9 mouse cellular contexts compared by ENCODE assay signal in the genomic region with DNA sequence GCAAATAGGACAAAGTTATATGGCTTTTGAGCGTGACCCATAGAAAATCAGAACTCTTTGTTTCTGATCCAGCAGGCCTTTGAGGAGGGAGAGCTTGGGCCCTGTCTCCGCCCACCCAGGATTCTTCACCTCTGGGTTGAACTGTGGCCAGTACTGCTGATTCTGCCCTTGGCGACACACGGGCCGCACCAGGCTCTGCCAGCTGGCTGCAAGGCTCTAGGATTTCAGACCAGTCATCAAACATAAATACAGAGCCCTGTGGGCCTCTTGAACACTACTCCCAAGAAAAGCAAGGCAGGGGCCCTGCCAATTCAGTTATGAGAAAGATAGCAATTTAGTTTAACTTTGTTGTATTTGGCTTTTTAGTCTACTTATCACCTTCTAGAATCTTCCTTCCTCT.
A peak's percentile ranks its signal among the peaks of the same experiment; 100 is the strongest.
DNase-seq lines count a peak whose midpoint lies in the region; ATAC-seq and TF ChIP-seq lines count a peak whose summit lies in the region.
"Had no signal": no experiment of that assay in that cellular context is flagged by ENCODE, and none has a peak within 500 bp of the region (broad histone marks: within the 10 kb centered on the region; RNA-seq: fewer than 3 reads in every experiment).

No protein-coding gene starts in this region.

- no peaks in the 10 kb centered on the region for H3K27me3 ChIP-seq in kidney, embryonic 16.5 days (ENCODE audit: insufficient read depth, low read length)
- no peaks in the 10 kb centered on the region for H3K27me3 ChIP-seq in liver, embryonic 14.5 days (ENCODE audit: control insufficient read depth, insufficient read depth, low read length)
- H3K27me3 ChIP-seq: Patski had no signal

- peaks cover 9% of the 10 kb centered on the region; the same call in 1 of the 2 replicates for H3K4me1 ChIP-seq in kidney, embryonic 16.5 days (ENCODE audit: insufficient read depth, low read length)
- H3K4me1 ChIP-seq in liver, embryonic 14.5 days (replicated peaks; ENCODE audit: control insufficient read depth in 2 of 2, insufficient read depth in 2 of 2, low read length in 1 of 2): peaks cover 41 to 44% of the 10 kb centered on the region in 2 experiments

- WGBS in kidney, embryonic 16.5 days: 49% methylated on average over 5 of the region's 5 CpGs
- WGBS in liver, embryonic 14.5 days (ENCODE audit: insufficient replicate concordance): 54% methylated on average over 5 of the region's 5 CpGs

- no peak for TF ChIP-seq EP300 in liver, embryonic 14.5 days (IDR thresholded peaks at IDR 0.05; ENCODE audit: low read depth)

- H3K9me3 ChIP-seq in kidney, embryonic 16.5 days (ENCODE audit: low read length): no peaks in the 10 kb centered on the region
- no peaks in the 10 kb centered on the region for H3K9me3 ChIP-seq in liver, embryonic 14.5 days (ENCODE audit: control insufficient read depth, low read length)

- no peak overlapping the region for H3K27ac ChIP-seq in kidney, embryonic 16.5 days (ENCODE audit: low read length)
- peak overlapping the region; percentile 98 for H3K27ac ChIP-seq in liver, embryonic 14.5 days

- H3K9ac ChIP-seq in kidney, embryonic 16.5 days (replicated peaks; ENCODE audit: low read length): no peak overlapping the region
- peak overlapping the region; percentile 64 for H3K9ac ChIP-seq in liver, embryonic 14.5 days (replicated peaks)

- no peak for TF ChIP-seq CTCF in liver, embryonic 14.5 days (IDR thresholded peaks at IDR 0.05; ENCODE audit: low read depth)

- intact Hi-C loops in gastrocnemius, postnatal 14 days (cut with DNase I; ENCODE audit: low total_unique reads): loop anchor here (10.0 kb wide), 1 partner anchor 105 kb away; no protein-coding TSS in a partner anchor

- peak; percentile 43 to 46 for DNase-seq in kidney, postnatal 36 days
- peak; percentile 78 for DNase-seq in adrenal gland, postnatal 10 days
- peak; percentile 66 for DNase-seq in gastrocnemius, postnatal 14 days
- DNase-seq in liver, embryonic 14.5 days (ENCODE audit: low read depth in 3 of 3, low spot score in 3 of 3): no peak
- DNase-seq in urinary bladder, postnatal 10 days (ENCODE audit: low spot score): no peak
- DNase-seq in left cerebral cortex, adult 11 months (ENCODE audit: low spot score): no peak
- no peak for DNase-seq in spleen, postnatal 36 days (ENCODE audit: low spot score in 2 of 2)

- H3K4me2 ChIP-seq in kidney, embryonic 16.5 days (replicated peaks; ENCODE audit: low read depth, low read length): no peak overlapping the region
- peak overlapping the region; percentile 87 for H3K4me2 ChIP-seq in liver, embryonic 14.5 days (ENCODE audit: low read depth)

- no peak overlapping the region for H3K4me3 ChIP-seq in kidney, embryonic 16.5 days (ENCODE audit: low read length)
- H3K4me3 ChIP-seq in liver, embryonic 14.5 days (ENCODE audit: insufficient read depth in 1 of 2, low read depth in 2 of 2, low read length in 2 of 2): no peak overlapping the region

- H3K36me3 ChIP-seq in kidney, embryonic 16.5 days (ENCODE audit: insufficient read depth, low read length): no peaks in the 10 kb centered on the region
- H3K36me3 ChIP-seq in liver, embryonic 14.5 days (replicated peaks; ENCODE audit: control insufficient read depth, insufficient read depth, low read depth): no peaks in the 10 kb centered on the region

- ATAC-seq in kidney, embryonic 16.5 days (ENCODE audit: low FRiP score, low TSS enrichment): no peak
- no peak for ATAC-seq in liver, embryonic 14.5 days (ENCODE audit: insufficient read depth)
- ATAC-seq: Patski had no signal

Comparison
In these comparisons a context has a peak if more than half of its experiments do, and no peak if none do; other contexts are left out.
1. DNase-seq: peak in kidney, postnatal 36 days (2 of 2), adrenal gland, postnatal 10 days (single experiment) and gastrocnemius, postnatal 14 days (single experiment); none in liver, embryonic 14.5 days (0 of 3), urinary bladder, postnatal 10 days (single experiment), left cerebral cortex, adult 11 months (single experiment) and spleen, postnatal 36 days (0 of 2).